Mouse (Mus musculus): ENCODE results near the gene Aco2. TPM values are rescaled to one million over a fixed set of nuclear protein-coding genes. Genes with fewer than 3 reads are reported as not detected.

Aco2 gene
- 100 to 1,000 TPM; 445 to 467 TPM for total RNA-seq (2021)
- long read RNA-seq, experiment 1, transcript Aco2-201 (18 exons, 2,918 nt): major isoform, 801 of 903 reads
- long read RNA-seq, experiment 1, partial matches to known transcripts: 71 of 903 reads
- long read RNA-seq, experiment 1, other reads (novel, unspliced or antisense): 31 of 903 reads
- long read RNA-seq, experiment 2, transcript Aco2-201 (18 exons, 2,918 nt): major isoform, 686 of 770 reads
- long read RNA-seq, experiment 2, partial matches to known transcripts: 58 of 770 reads
- long read RNA-seq, experiment 2, other reads (novel, unspliced or antisense): 26 of 770 reads

- intact Hi-C loops (cut with DNase I): no loop called here
- DNase-seq (ENCODE audit: low spot score in 2 of 2): peak; percentile 100
Observed at GRCm38 (mm10) chr15:81872262-81873136, at the start of gene Aco2. Aco2 (plus strand) TSS chr15:81872309.

- DNase-seq (ENCODE audit: low spot score in 2 of 2): no peak
- intact Hi-C loops (cut with DNase I): no loop called here
Observed at GRCm38 (mm10) chr15:81822631-81823030, 49.5 kb upstream of the Aco2 start.

GRCm38 (mm10) chr15:81824832-81825231, 47.3 kb upstream of the Aco2 start:
- no peak for DNase-seq (ENCODE audit: low spot score in 2 of 2)
- intact Hi-C loops (cut with DNase I): no loop called here

- intact Hi-C loops (cut with DNase I): no loop called here
- no peak for DNase-seq (ENCODE audit: low spot score in 2 of 2)
Observed at GRCm38 (mm10) chr15:81828426-81829207, 43.5 kb upstream of the Aco2 start.

GRCm38 (mm10) chr15:81829208-81829580, 42.9 kb upstream of the Aco2 start:
- intact Hi-C loops (cut with DNase I): no loop called here
- DNase-seq (ENCODE audit: low spot score in 2 of 2): no peak

GRCm38 (mm10) chr15:81830530-81830929, 41.6 kb upstream of the Aco2 start:
- DNase-seq (ENCODE audit: low spot score in 2 of 2): no peak
- intact Hi-C loops (cut with DNase I): loop anchor here (2.0 to 5.0 kb wide), 2 partner anchors 74 to 87 kb away; no protein-coding TSS in a partner anchor

- intact Hi-C loops (cut with DNase I): loop anchor here (2.0 to 5.0 kb wide), 2 partner anchors 74 to 86 kb away; no protein-coding TSS in a partner anchor
Observed at GRCm38 (mm10) chr15:81831136-81831825, 40.8 kb upstream of the Aco2 start.

GRCm38 (mm10) chr15:81832219-81832618, 39.9 kb upstream of the Aco2 start:
- intact Hi-C loops (cut with DNase I): loop anchor here (5.0 kb wide), 1 partner anchor 85 kb away; no protein-coding TSS in a partner anchor
- no peak for DNase-seq (ENCODE audit: low spot score in 2 of 2)

More at GRCm38 (mm10) chr15:81831136-81831825, 40.8 kb upstream of the Aco2 start:
- DNase-seq (ENCODE audit: low spot score in 2 of 2): peak; percentile 89 to 92

GRCm38 (mm10) chr15:81833481-81833880, 38.6 kb upstream of the Aco2 start:
- intact Hi-C loops (cut with DNase I): loop anchor here (5.0 kb wide), 1 partner anchor 84 kb away; no protein-coding TSS in a partner anchor
- no peak for DNase-seq (ENCODE audit: low spot score in 2 of 2)

GRCm38 (mm10) chr15:81834171-81834841, 37.8 kb upstream of the Aco2 start:
- intact Hi-C loops (cut with DNase I): loop anchor here (5.0 kb wide), 1 partner anchor 83 kb away; no protein-coding TSS in a partner anchor
- no peak for DNase-seq (ENCODE audit: low spot score in 2 of 2)

GRCm38 (mm10) chr15:81835007-81835880, 36.9 kb upstream of the Aco2 start:
- intact Hi-C loops (cut with DNase I): no loop called here

GRCm38 (mm10) chr15:81836124-81836821, 35.8 kb upstream of the Aco2 start:
- intact Hi-C loops (cut with DNase I): no loop called here
- peak; percentile 86 to 93 for DNase-seq (ENCODE audit: low spot score in 2 of 2)

More at GRCm38 (mm10) chr15:81835007-81835880, 36.9 kb upstream of the Aco2 start:
- DNase-seq (ENCODE audit: low spot score in 2 of 2): no peak

GRCm38 (mm10) chr15:81836966-81837920, 34.9 kb upstream of the Aco2 start:
- no peak for DNase-seq (ENCODE audit: low spot score in 2 of 2)
- intact Hi-C loops (cut with DNase I): no loop called here

- intact Hi-C loops (cut with DNase I): no loop called here
Observed at GRCm38 (mm10) chr15:81838554-81839235, 33.4 kb upstream of the Aco2 start.

GRCm38 (mm10) chr15:81839634-81840033, 32.5 kb upstream of the Aco2 start:
- peak; percentile 68 to 89 for DNase-seq (ENCODE audit: low spot score in 2 of 2)
- intact Hi-C loops (cut with DNase I): no loop called here

More at GRCm38 (mm10) chr15:81838554-81839235, 33.4 kb upstream of the Aco2 start:
- no peak for DNase-seq (ENCODE audit: low spot score in 2 of 2)
